Mouse (Mus musculus) activated CD4-positive, CD25-positive, alpha-beta regulatory T cell (primary cell): ENCODE data around the gene Slc35f4. TPM values are rescaled to one million over a fixed set of nuclear protein-coding genes. Genes with fewer than 3 reads are reported as not detected.

Experiments used
- polyA plus RNA-seq, 2 experiments: library from polyadenylated mRNA; unstranded; fragments of 100-300 nt; shearing (Covaris generic); gene quantifications; one replicate each; pipeline ENCODE4 v1.2.1; 2017

Slc35f4 gene
- polyA plus RNA-seq = under 1 TPM in 1 of 2 experiments, not detected in 1; 0.11 TPM

GRCm38 (mm10) chr14:49525931-49526291 lies at the start of gene Slc35f4:
Gene Slc35f4 (minus strand): TSS chr14:49526046.

